Comparison of ENCODE assay signal across 27 mouse cellular contexts in genomic region chr1:146799986-146800553, GRCm38 (mm10).
DNase-seq lines count a peak whose midpoint lies in the region; ATAC-seq lines count a peak whose summit lies in the region.
"Had no signal": no experiment of that assay in that cellular context is flagged by ENCODE, and none has a peak within 500 bp of the region (broad histone marks: within the 10 kb centered on the region; RNA-seq: fewer than 3 reads in every experiment).

No protein-coding gene starts in this region.

- H3K9me3 ChIP-seq in forebrain, embryonic 12.5 days: no peaks in the 10 kb centered on the region
- H3K9me3 ChIP-seq in forebrain, embryonic 11.5 days (ENCODE audit: control insufficient read depth, low read length): no peaks in the 10 kb centered on the region
- H3K9me3 ChIP-seq in hindbrain, embryonic 16.5 days (ENCODE audit: control insufficient read depth, low read length): no peaks in the 10 kb centered on the region
- H3K9me3 ChIP-seq in hindbrain, embryonic 14.5 days (ENCODE audit: control insufficient read depth, low read length): no peaks in the 10 kb centered on the region
- no peaks in the 10 kb centered on the region for H3K9me3 ChIP-seq in neural tube, embryonic 15.5 days (replicated peaks)
- H3K9me3 ChIP-seq: embryonic facial prominence, embryonic 15.5 days; forebrain, embryonic 13.5 days; heart, embryonic 12.5 days; heart, embryonic 15.5 days; intestine, embryonic 15.5 days had no signal

- H3K4me3 ChIP-seq in forebrain, embryonic 12.5 days (replicated peaks): no peak overlapping the region
- no peak overlapping the region for H3K4me3 ChIP-seq in forebrain, embryonic 11.5 days (ENCODE audit: low read depth, low read length)
- no peak overlapping the region for H3K4me3 ChIP-seq in hindbrain, embryonic 16.5 days (ENCODE audit: low read length)
- no peak overlapping the region for H3K4me3 ChIP-seq in hindbrain, embryonic 14.5 days (replicated peaks; ENCODE audit: low read length)
- H3K4me3 ChIP-seq in neural tube, embryonic 15.5 days (replicated peaks): no peak overlapping the region
- H3K4me3 ChIP-seq: embryonic facial prominence, embryonic 15.5 days; forebrain, embryonic 13.5 days; heart, embryonic 12.5 days; heart, embryonic 15.5 days; intestine, embryonic 15.5 days had no signal

- peak; percentile 47 for ATAC-seq in cerebellum, adult (ENCODE audit: insufficient number of reproducible peaks, low FRiP score, low TSS enrichment)
- ATAC-seq in forebrain, embryonic 12.5 days (ENCODE audit: low FRiP score): 0 out of 2 replicates have a peak, but pooled peaks have one; percentile 27
- ATAC-seq in forebrain, embryonic 11.5 days (replicated peaks; ENCODE audit: low FRiP score): no peak
- ATAC-seq in hindbrain, embryonic 16.5 days: peak; percentile 85
- no peak for ATAC-seq in hindbrain, embryonic 14.5 days (ENCODE audit: low FRiP score)
- peak; percentile 55 for ATAC-seq in neural tube, embryonic 15.5 days (ENCODE audit: low FRiP score)
- ATAC-seq: activated CD4-positive, CD25-positive, alpha-beta regulatory T cell, adult 4 months; forebrain, embryonic 13.5 days; forebrain, embryonic 16.5 days; intestine, embryonic 15.5 days had no signal

- no peaks in the 10 kb centered on the region for H3K27me3 ChIP-seq in forebrain, embryonic 12.5 days
- H3K27me3 ChIP-seq in forebrain, embryonic 11.5 days (ENCODE audit: control insufficient read depth, insufficient read depth, low read length): no peaks in the 10 kb centered on the region
- no peaks in the 10 kb centered on the region for H3K27me3 ChIP-seq in hindbrain, embryonic 16.5 days (replicated peaks; ENCODE audit: control insufficient read depth, insufficient read depth, low read length)
- H3K27me3 ChIP-seq in hindbrain, embryonic 14.5 days (ENCODE audit: control insufficient read depth, insufficient read depth, low read length): no peaks in the 10 kb centered on the region
- no peaks in the 10 kb centered on the region for H3K27me3 ChIP-seq in neural tube, embryonic 15.5 days (replicated peaks)
- H3K27me3 ChIP-seq: embryonic facial prominence, embryonic 15.5 days; forebrain, embryonic 13.5 days; heart, embryonic 12.5 days; heart, embryonic 15.5 days; intestine, embryonic 15.5 days had no signal

- 81% methylated on average over 6 of the region's 6 CpGs for WGBS in forebrain, embryonic 12.5 days
- WGBS in forebrain, embryonic 11.5 days: 86% methylated on average over 6 of the region's 6 CpGs
- WGBS in hindbrain, embryonic 16.5 days: 66% methylated on average over 6 of the region's 6 CpGs
- WGBS in hindbrain, embryonic 14.5 days: 69% methylated on average over 6 of the region's 6 CpGs
- 64% methylated on average over 6 of the region's 6 CpGs for WGBS in neural tube, embryonic 15.5 days

- H3K36me3 ChIP-seq in forebrain, embryonic 12.5 days (replicated peaks): no peaks in the 10 kb centered on the region
- no peaks in the 10 kb centered on the region for H3K36me3 ChIP-seq in forebrain, embryonic 11.5 days (ENCODE audit: control insufficient read depth, insufficient read depth, low read length)
- no peaks in the 10 kb centered on the region for H3K36me3 ChIP-seq in hindbrain, embryonic 16.5 days (ENCODE audit: control insufficient read depth, insufficient read depth, low read length)
- no peaks in the 10 kb centered on the region for H3K36me3 ChIP-seq in hindbrain, embryonic 14.5 days (replicated peaks; ENCODE audit: control insufficient read depth, insufficient read depth)
- H3K36me3 ChIP-seq in neural tube, embryonic 15.5 days: no peaks in the 10 kb centered on the region
- H3K36me3 ChIP-seq: embryonic facial prominence, embryonic 15.5 days; heart, embryonic 12.5 days; heart, embryonic 15.5 days; intestine, embryonic 15.5 days had no signal

- no peak overlapping the region for H3K9ac ChIP-seq in forebrain, embryonic 12.5 days
- no peak overlapping the region for H3K9ac ChIP-seq in forebrain, embryonic 11.5 days (ENCODE audit: low read length)
- H3K9ac ChIP-seq in hindbrain, embryonic 16.5 days (ENCODE audit: low read depth, low read length): no peak overlapping the region
- no peak overlapping the region for H3K9ac ChIP-seq in hindbrain, embryonic 14.5 days
- no peak overlapping the region for H3K9ac ChIP-seq in neural tube, embryonic 15.5 days (replicated peaks)
- H3K9ac ChIP-seq: embryonic facial prominence, embryonic 15.5 days; forebrain, embryonic 13.5 days; heart, embryonic 12.5 days; heart, embryonic 15.5 days; intestine, embryonic 15.5 days had no signal

- DNase-seq in cerebellum, postnatal 10 days: no peak
- no peak for DNase-seq in forebrain, embryonic 11.5 days (ENCODE audit: low spot score)
- DNase-seq in hindbrain, embryonic 14.5 days (ENCODE audit: low spot score): no peak
- no peak for DNase-seq in neural tube, embryonic 10.5 days (ENCODE audit: extremely low spot score, low spot score)
- DNase-seq: adrenal gland, adult 8-10 months; adrenal gland, postnatal 25 days; cerebellum, adult 11-12 months; cerebellum, adult 8-10 months; cerebellum, postnatal 25 days; embryo, embryonic 11 days; gastrocnemius, postnatal 10 days; gastrocnemius, postnatal 36 days; heart, postnatal 10 days; heart, postnatal 36 days; kidney, adult 11 months; kidney, adult 8-10 months had no signal

- no peak overlapping the region for H3K27ac ChIP-seq in forebrain, embryonic 12.5 days
- H3K27ac ChIP-seq in forebrain, embryonic 11.5 days (ENCODE audit: low read depth, low read length): no peak overlapping the region
- no peak overlapping the region for H3K27ac ChIP-seq in hindbrain, embryonic 16.5 days (ENCODE audit: low read depth, low read length)
- H3K27ac ChIP-seq in hindbrain, embryonic 14.5 days: no peak overlapping the region
- H3K27ac ChIP-seq in neural tube, embryonic 15.5 days (replicated peaks): no peak overlapping the region
- H3K27ac ChIP-seq: embryonic facial prominence, embryonic 15.5 days; forebrain, embryonic 13.5 days; heart, embryonic 15.5 days; intestine, embryonic 15.5 days had no signal

- no peaks in the 10 kb centered on the region for H3K4me1 ChIP-seq in forebrain, embryonic 12.5 days
- H3K4me1 ChIP-seq in forebrain, embryonic 11.5 days (replicated peaks; ENCODE audit: control insufficient read depth, insufficient read depth, low read length): no peaks in the 10 kb centered on the region
- H3K4me1 ChIP-seq in hindbrain, embryonic 16.5 days (ENCODE audit: control insufficient read depth, insufficient read depth, low read depth, low read length): no peaks in the 10 kb centered on the region
- H3K4me1 ChIP-seq in hindbrain, embryonic 14.5 days (replicated peaks; ENCODE audit: control insufficient read depth, insufficient read depth, low read length): no peaks in the 10 kb centered on the region
- H3K4me1 ChIP-seq in neural tube, embryonic 15.5 days: no peaks in the 10 kb centered on the region
- H3K4me1 ChIP-seq: embryonic facial prominence, embryonic 15.5 days; forebrain, embryonic 13.5 days; heart, embryonic 12.5 days; heart, embryonic 15.5 days; intestine, embryonic 15.5 days had no signal

- no peak overlapping the region for H3K4me2 ChIP-seq in forebrain, embryonic 12.5 days
- no peak overlapping the region for H3K4me2 ChIP-seq in forebrain, embryonic 11.5 days (ENCODE audit: low read depth, low read length, severe bottlenecking)
- no peak overlapping the region for H3K4me2 ChIP-seq in hindbrain, embryonic 16.5 days (ENCODE audit: low read length)
- no peak overlapping the region for H3K4me2 ChIP-seq in hindbrain, embryonic 14.5 days (replicated peaks)
- H3K4me2 ChIP-seq in neural tube, embryonic 15.5 days: no peak overlapping the region
- H3K4me2 ChIP-seq: embryonic facial prominence, embryonic 15.5 days; forebrain, embryonic 13.5 days; heart, embryonic 12.5 days; heart, embryonic 15.5 days; intestine, embryonic 15.5 days had no signal

Comparison
In these comparisons a context has a peak if more than half of its experiments do, and no peak if none do; other contexts are left out.
1. ATAC-seq: peak in cerebellum, adult (single experiment), forebrain, embryonic 12.5 days (single experiment), hindbrain, embryonic 16.5 days (single experiment) and neural tube, embryonic 15.5 days (single experiment); none in forebrain, embryonic 11.5 days (single experiment) and hindbrain, embryonic 14.5 days (single experiment).